Mouse (Mus musculus): ENCODE results near the gene Tmem160. TPM values are rescaled to one million over a fixed set of nuclear protein-coding genes. Genes with fewer than 3 reads are reported as not detected.

Tmem160 gene
- polyA plus RNA-seq, 1 experiment from 2014 or later: 72.3 TPM

GRCm38 (mm10) chr7:16496260-16496659 is 43.7 kb downstream of the Tmem160 start:
- Histone ChIP-seq H3K4me2 (no peak overlapping the region), H3K9ac (replicated peaks) (no peak overlapping the region), H3K27me3 (replicated peaks) (no peaks in the 10 kb centered on the region), H3K4me3 (replicated peaks) (no peak overlapping the region), H3K27ac (replicated peaks) (no peak overlapping the region), H3K9me3 (replicated peaks) (no peaks in the 10 kb centered on the region), H3K4me1 (no peaks in the 10 kb centered on the region), H3K36me3 (peaks cover 42% of the 10 kb centered on the region)
- 91% methylated on average over 3 of the region's 3 CpGs for WGBS
- ATAC-seq (ENCODE audit: low FRiP score): no peak

GRCm38 (mm10) chr7:16499671-16500104 is 47.1 kb downstream of the Tmem160 start:
- H3K4me1 ChIP-seq: no peaks in the 10 kb centered on the region
- H3K27me3 ChIP-seq (replicated peaks): no peaks in the 10 kb centered on the region
- 56% methylated on average over 6 of the region's 6 CpGs for WGBS
- peak overlapping the region; percentile 28; the same call in 1 of the 2 replicates for H3K27ac ChIP-seq (replicated peaks)
- no peak overlapping the region for H3K9ac ChIP-seq (replicated peaks)
- peak; percentile 54; the same call in 1 of the 2 replicates for ATAC-seq (ENCODE audit: low FRiP score)
- H3K9me3 ChIP-seq (replicated peaks): no peaks in the 10 kb centered on the region
- no peak overlapping the region for H3K4me2 ChIP-seq
- H3K36me3 ChIP-seq: peaks cover 69% of the 10 kb centered on the region
- no peak overlapping the region for H3K4me3 ChIP-seq (replicated peaks)

GRCm38 (mm10) chr7:16501571-16501970 is 49.0 kb downstream of the Tmem160 start:
- Histone ChIP-seq H3K27ac (replicated peaks) (no peak overlapping the region), H3K4me3 (replicated peaks) (no peak overlapping the region), H3K4me2 (no peak overlapping the region), H3K9ac (replicated peaks) (no peak overlapping the region), H3K9me3 (replicated peaks) (no peaks in the 10 kb centered on the region), H3K4me1 (no peaks in the 10 kb centered on the region), H3K27me3 (replicated peaks) (no peaks in the 10 kb centered on the region), H3K36me3 (peaks cover 73% of the 10 kb centered on the region)
- 96% methylated on average over 4 of the region's 4 CpGs for WGBS
- ATAC-seq (ENCODE audit: low FRiP score): no peak

GRCm38 (mm10) chr7:16504573-16505225 is 52.1 kb downstream of the Tmem160 start:
- no peak overlapping the region for H3K4me2 ChIP-seq
- WGBS: 54% methylated on average over 2 of the region's 2 CpGs
- no peaks in the 10 kb centered on the region for H3K4me1 ChIP-seq
- H3K9me3 ChIP-seq (replicated peaks): no peaks in the 10 kb centered on the region
- no peak overlapping the region for H3K4me3 ChIP-seq (replicated peaks)
- no peaks in the 10 kb centered on the region for H3K27me3 ChIP-seq (replicated peaks)
- ATAC-seq (ENCODE audit: low FRiP score): no peak
- no peak overlapping the region for H3K27ac ChIP-seq (replicated peaks)
- peaks cover 63% of the 10 kb centered on the region for H3K36me3 ChIP-seq
- no peak overlapping the region for H3K9ac ChIP-seq (replicated peaks)

Other genes with a start within 250 kb of the Tmem160 start
- 12.2 and 13.2 TPM in 2 replicates for gene Dhx34, start 230.7 kb upstream of the Tmem160 start, polyA plus RNA-seq (2015; fragmentation: Nextera tagmentation; extraction: Ambion mirVana)
- gene C5ar2, start 208.6 kb upstream of the Tmem160 start, polyA plus RNA-seq (2015; fragmentation: Nextera tagmentation; extraction: Ambion mirVana): 0.10 and 0.22 TPM in 2 replicates
- gene C5ar1, start 193.2 kb upstream of the Tmem160 start, polyA plus RNA-seq (2015; fragmentation: Nextera tagmentation; extraction: Ambion mirVana): 1.7 and 2.7 TPM in 2 replicates
- gene Inafm1, start 179.2 kb upstream of the Tmem160 start, polyA plus RNA-seq (2015; fragmentation: Nextera tagmentation; extraction: Ambion mirVana): 56.4 and 66.4 TPM in 2 replicates
- 23.3 and 24.5 TPM in 2 replicates for gene Ccdc9, start 166.0 kb upstream of the Tmem160 start, polyA plus RNA-seq (2015; fragmentation: Nextera tagmentation; extraction: Ambion mirVana)
- gene Bbc3, start 144.4 kb upstream of the Tmem160 start, polyA plus RNA-seq (2015; fragmentation: Nextera tagmentation; extraction: Ambion mirVana): 25.4 and 27.5 TPM in 2 replicates
- gene Sae1, start 65.0 kb upstream of the Tmem160 start, polyA plus RNA-seq (2015; fragmentation: Nextera tagmentation; extraction: Ambion mirVana): 239 and 275 TPM in 2 replicates
- gene Zc3h4, start 51.9 kb upstream of the Tmem160 start, polyA plus RNA-seq (2015; fragmentation: Nextera tagmentation; extraction: Ambion mirVana): 14.5 and 17.3 TPM in 2 replicates
- 3.6 and 3.8 TPM in 2 replicates for gene Npas1, start 24.9 kb downstream of the Tmem160 start, polyA plus RNA-seq (2015; fragmentation: Nextera tagmentation; extraction: Ambion mirVana)
- 26.0 and 27.4 TPM in 2 replicates for gene Arhgap35, start 162.2 kb downstream of the Tmem160 start, polyA plus RNA-seq (2015; fragmentation: Nextera tagmentation; extraction: Ambion mirVana)
- gene Ceacam15, start 222.9 kb downstream of the Tmem160 start, polyA plus RNA-seq (2015; fragmentation: Nextera tagmentation; extraction: Ambion mirVana): 0.13 TPM in 1 of 2 replicates, not detected in the other